Mouse (Mus musculus) embryonic facial prominence, embryonic 15.5 days (tissue): ENCODE results near the gene Lfng. TPM values are rescaled to one million over a fixed set of nuclear protein-coding genes. Genes with fewer than 3 reads are reported as not detected.

Experiments used
- ATAC-seq: fragments of 200-750 bp; cut with Nextera tagmentation; 2 replicates; pipeline ENCODE4 v1.8.0; 2017; ENCODE audit warnings: low read depth, moderate TSS enrichment; ENCODE audit not compliant: insufficient number of reproducible peaks, low FRiP score, low TSS enrichment
- H3K27ac ChIP-seq: fragments of 300-500 bp; sonication (generic); replicated peaks from 2 replicates; pipeline ENCODE4 v1.5.1; 2015; ENCODE audit warnings: mild to moderate bottlenecking, inconsistent platforms
- H3K27me3 ChIP-seq: fragments of 300-500 bp; sonication (generic); 2 replicates; pipeline ENCODE4 v1.6.1; 2015; ENCODE audit warnings: inconsistent platforms
- H3K36me3 ChIP-seq: fragments of 300-500 bp; sonication (generic); 2 replicates; pipeline ENCODE4 v1.6.1; 2015; ENCODE audit warnings: mild to moderate bottlenecking, inconsistent platforms
- H3K4me1 ChIP-seq: fragments of 300-500 bp; sonication (generic); 2 replicates; pipeline ENCODE4 v1.6.1; 2015; ENCODE audit warnings: inconsistent platforms
- H3K4me2 ChIP-seq: fragments of 300-500 bp; sonication (generic); replicated peaks from 2 replicates; pipeline ENCODE4 v1.6.1; 2015; ENCODE audit warnings: mild to moderate bottlenecking, inconsistent platforms
- H3K4me3 ChIP-seq: fragments of 300-500 bp; sonication (generic); replicated peaks from 2 replicates; pipeline ENCODE4 v1.5.1; 2015; ENCODE audit warnings: mild to moderate bottlenecking, inconsistent platforms
- H3K9ac ChIP-seq: fragments of 300-500 bp; sonication (generic); 2 replicates; pipeline ENCODE4 v1.6.1; 2015; ENCODE audit warnings: inconsistent platforms
- H3K9me3 ChIP-seq: fragments of 300-500 bp; sonication (generic); replicated peaks from 2 replicates; pipeline ENCODE4 v1.6.1; 2016; ENCODE audit warnings: inconsistent platforms
- WGBS: fragments of 180-500 bp; shearing (Covaris S2); methylation state at CpG from one replicate; pipeline ENCODE4 v1.1.7; 2015; 5-methylcytosine and 5-hydroxymethylcytosine counted together
- polyA plus RNA-seq: library from polyadenylated mRNA; unstranded; fragments of >200 nt; fragmentation: Nextera tagmentation; extraction: Ambion mirVana; gene quantifications from 2 replicates; pipeline ENCODE4 v1.2.1, GENCODE M21; 2015

The Lfng gene
- 31.8 and 36.0 TPM in 2 replicates for polyA plus RNA-seq

- peak within 1 kb of the TSS; percentile 63 for H3K4me3 ChIP-seq
- peaks cover 85% of the 10 kb centered on the region for H3K4me1 ChIP-seq
- peak; percentile 65 for ATAC-seq
- H3K9ac ChIP-seq = peak within 1 kb of the TSS; percentile 64
- peaks cover 2% of the 10 kb centered on the region; the same call in 1 of the 2 replicates for H3K36me3 ChIP-seq
- WGBS = 0% methylated on average over 91 of the region's 91 CpGs
- peak within 1 kb of the TSS; percentile 90 for H3K4me2 ChIP-seq
- peak within 1 kb of the TSS; percentile 93 for H3K27ac ChIP-seq
- H3K9me3 ChIP-seq = no peaks in the 10 kb centered on the region
- peaks cover 19% of the 10 kb centered on the region; the same call in 1 of the 2 replicates for H3K27me3 ChIP-seq
Observed at GRCm38 (mm10) chr5:140607001-140607835, at the start of gene Lfng. Gene Lfng (plus strand): TSS chr5:140607320.

- Histone ChIP-seq H3K36me3 (no peaks in the 10 kb centered on the region), H3K27me3 (no peaks in the 10 kb centered on the region), H3K4me2 (no peak overlapping the region), H3K9ac (no peak overlapping the region), H3K4me3 (no peak overlapping the region), H3K27ac (no peak overlapping the region), H3K4me1 (peaks cover 23% of the 10 kb centered on the region), H3K9me3 (no peaks in the 10 kb centered on the region)
- no peak for ATAC-seq
- 75% methylated on average over 9 of the region's 9 CpGs for WGBS
Observed at GRCm38 (mm10) chr5:140562601-140563000, 44.5 kb upstream of the Lfng start.

- H3K27ac ChIP-seq = no peak within 1 kb of the TSS
- no peaks in the 10 kb centered on the region for H3K36me3 ChIP-seq
- no peak within 1 kb of the TSS for H3K4me3 ChIP-seq
- no peaks in the 10 kb centered on the region for H3K27me3 ChIP-seq
- H3K4me1 ChIP-seq = peaks cover 39% of the 10 kb centered on the region
- H3K9ac ChIP-seq = no peak within 1 kb of the TSS
- ATAC-seq = no peak
- H3K9me3 ChIP-seq = no peaks in the 10 kb centered on the region
- no peak within 1 kb of the TSS for H3K4me2 ChIP-seq
- 78% methylated on average over 4 of the region's 4 CpGs for WGBS
Observed at GRCm38 (mm10) chr5:140564896-140565295, 42.2 kb upstream of the Lfng start, which contains the start of gene Grifin. Gene Grifin (minus strand): TSS chr5:140565071.

GRCm38 (mm10) chr5:140565451-140565850 lies 41.7 kb upstream of the Lfng start:
- WGBS = 44% methylated on average over 5 of the region's 5 CpGs
- no peaks in the 10 kb centered on the region for H3K36me3 ChIP-seq
- H3K27ac ChIP-seq = no peak overlapping the region
- no peaks in the 10 kb centered on the region for H3K9me3 ChIP-seq
- no peak overlapping the region for H3K4me3 ChIP-seq
- no peak overlapping the region for H3K9ac ChIP-seq
- ATAC-seq = 0 out of 2 replicates have a peak, but pooled peaks have one; percentile 29
- H3K4me2 ChIP-seq = no peak overlapping the region
- H3K4me1 ChIP-seq = peaks cover 39% of the 10 kb centered on the region
- H3K27me3 ChIP-seq = no peaks in the 10 kb centered on the region

- Histone ChIP-seq H3K9ac (no peak overlapping the region), H3K9me3 (no peaks in the 10 kb centered on the region), H3K4me1 (peaks cover 39% of the 10 kb centered on the region), H3K27me3 (no peaks in the 10 kb centered on the region), H3K27ac (no peak overlapping the region), H3K36me3 (no peaks in the 10 kb centered on the region), H3K4me3 (no peak overlapping the region), H3K4me2 (no peak overlapping the region)
- 65% methylated on average over 6 of the region's 6 CpGs for WGBS
- ATAC-seq = no peak
Observed at GRCm38 (mm10) chr5:140565856-140566255, 41.3 kb upstream of the Lfng start.

- ATAC-seq = no peak
- Histone ChIP-seq H3K4me2 (no peak overlapping the region), H3K27me3 (no peaks in the 10 kb centered on the region), H3K27ac (no peak overlapping the region), H3K4me3 (no peak overlapping the region), H3K36me3 (no peaks in the 10 kb centered on the region), H3K9me3 (no peaks in the 10 kb centered on the region), H3K4me1 (peaks cover 41% of the 10 kb centered on the region), H3K9ac (no peak overlapping the region)
- WGBS = 79% methylated on average over 4 of the region's 4 CpGs
Observed at GRCm38 (mm10) chr5:140566271-140566670, 40.8 kb upstream of the Lfng start.

- Histone ChIP-seq H3K9me3 (no peaks in the 10 kb centered on the region), H3K4me2 (no peak overlapping the region), H3K36me3 (no peaks in the 10 kb centered on the region), H3K9ac (no peak overlapping the region), H3K4me1 (peaks cover 45% of the 10 kb centered on the region), H3K4me3 (no peak overlapping the region), H3K27ac (no peak overlapping the region), H3K27me3 (no peaks in the 10 kb centered on the region)
- peak; percentile 48 for ATAC-seq
- WGBS = 30% methylated on average over 11 of the region's 11 CpGs
Observed at GRCm38 (mm10) chr5:140567321-140567720, 39.8 kb upstream of the Lfng start.

- no peak overlapping the region for H3K9ac ChIP-seq
- H3K4me2 ChIP-seq = no peak overlapping the region
- no peaks in the 10 kb centered on the region for H3K9me3 ChIP-seq
- no peaks in the 10 kb centered on the region for H3K36me3 ChIP-seq
- H3K4me1 ChIP-seq = peaks cover 45% of the 10 kb centered on the region
- no peaks in the 10 kb centered on the region for H3K27me3 ChIP-seq
- H3K4me3 ChIP-seq = no peak overlapping the region
- 80% methylated on average over 5 of the region's 5 CpGs for WGBS
- H3K27ac ChIP-seq = peak overlapping the region; percentile 77
- no peak for ATAC-seq
Observed at GRCm38 (mm10) chr5:140567751-140568150, 39.4 kb upstream of the Lfng start.

GRCm38 (mm10) chr5:140568321-140568970 lies 38.7 kb upstream of the Lfng start:
- no peak for ATAC-seq
- Histone ChIP-seq H3K27me3 (no peaks in the 10 kb centered on the region), H3K9me3 (no peaks in the 10 kb centered on the region), H3K27ac (peak overlapping the region; percentile 77), H3K36me3 (no peaks in the 10 kb centered on the region), H3K9ac (no peak overlapping the region), H3K4me3 (0 out of 2 replicates have a peak overlapping the region, but pooled peaks have one; percentile 2), H3K4me2 (peak overlapping the region; percentile 22; the same call in 1 of the 2 replicates), H3K4me1 (peaks cover 45% of the 10 kb centered on the region)
- 20% methylated on average over 10 of the region's 10 CpGs for WGBS

- H3K4me3 ChIP-seq = no peak overlapping the region
- peaks cover 45% of the 10 kb centered on the region for H3K4me1 ChIP-seq
- 60% methylated on average over 16 of the region's 16 CpGs for WGBS
- no peak for ATAC-seq
- no peaks in the 10 kb centered on the region for H3K9me3 ChIP-seq
- H3K36me3 ChIP-seq = no peaks in the 10 kb centered on the region
- H3K27ac ChIP-seq = no peak overlapping the region; the same call in 1 of the 2 replicates
- no peaks in the 10 kb centered on the region for H3K27me3 ChIP-seq
- H3K4me2 ChIP-seq = 0 out of 2 replicates have a peak overlapping the region, but pooled peaks have one; percentile 22
- no peak overlapping the region for H3K9ac ChIP-seq
Observed at GRCm38 (mm10) chr5:140569032-140569595, 38.0 kb upstream of the Lfng start.

GRCm38 (mm10) chr5:140570223-140570870 lies 36.8 kb upstream of the Lfng start:
- Histone ChIP-seq H3K4me1 (peaks cover 44% of the 10 kb centered on the region), H3K9me3 (no peaks in the 10 kb centered on the region), H3K27ac (no peak overlapping the region), H3K4me2 (no peak overlapping the region), H3K27me3 (no peaks in the 10 kb centered on the region), H3K9ac (no peak overlapping the region), H3K4me3 (no peak overlapping the region), H3K36me3 (no peaks in the 10 kb centered on the region)
- no peak for ATAC-seq
- 74% methylated on average over 13 of the region's 13 CpGs for WGBS
